Mouse (Mus musculus): ENCODE measurements around the gene Cib1.

DNA sequence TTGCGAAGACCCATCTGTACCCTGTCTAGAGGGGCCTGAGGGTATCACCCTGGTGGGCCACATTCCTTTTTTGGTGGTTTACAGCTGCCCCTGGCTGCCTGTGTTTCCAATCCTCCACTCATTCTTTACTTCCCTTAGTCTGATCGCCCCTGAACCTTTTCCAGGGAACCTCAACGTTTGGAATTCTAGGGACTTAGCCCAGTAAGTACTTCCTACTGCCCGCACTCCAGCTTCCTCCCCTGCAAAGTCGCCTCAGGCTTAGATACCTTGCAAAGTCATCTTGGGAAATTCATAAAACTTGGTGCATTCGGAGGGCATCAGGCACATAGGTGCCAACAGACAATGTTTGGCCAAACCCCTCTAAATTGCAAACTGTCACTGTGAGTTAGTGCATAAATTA, 33.3 kb downstream of the Cib1 start:
- TF ChIP-seq CTCF (IDR thresholded peaks at IDR 0.05; ENCODE audit: low read depth, low read length) (no peak), POLR2A (IDR thresholded peaks at IDR 0.05; ENCODE audit: extremely low read depth, insufficient read depth, low read length) (no peak)

Data from liver, adult 2 months (tissue).